Mouse (Mus musculus) intestine, embryonic 15.5 days (tissue): ENCODE measurements at regions not wholly inside any gene's neighbourhood (a gene's known extent, or its start where the extent isn't known, plus 50 kb on each side); places are given as distances from the start of the nearest gene placed in this dataset.
"Not testable (repeated sequence)": the region's sequence is repeated elsewhere in the genome, so short reads cannot be mapped to it uniquely, and the experiment has no call there.

ENCODE experiments used
- ATAC-seq: fragments of 200-750 bp; cut with Nextera tagmentation; 2 replicates; pipeline ENCODE4 v1.8.0; 2017; ENCODE audit warnings: moderate TSS enrichment, moderate library complexity
- H3K27ac ChIP-seq: fragments of 300-500 bp; sonication (generic); 2 replicates; pipeline ENCODE4 v1.5.1; 2015; ENCODE audit warnings: mild to moderate bottlenecking, inconsistent platforms
- H3K27me3 ChIP-seq: fragments of 300-500 bp; sonication (generic); replicated peaks from 2 replicates; pipeline ENCODE4 v1.6.1; 2015; ENCODE audit warnings: inconsistent platforms
- H3K36me3 ChIP-seq: fragments of 300-500 bp; sonication (generic); 2 replicates; pipeline ENCODE4 v1.6.1; 2015; ENCODE audit warnings: inconsistent platforms
- H3K4me1 ChIP-seq: fragments of 300-500 bp; sonication (generic); replicated peaks from 2 replicates; pipeline ENCODE4 v1.6.1; 2015; ENCODE audit warnings: inconsistent platforms
- H3K4me2 ChIP-seq: fragments of 300-500 bp; sonication (generic); replicated peaks from 2 replicates; pipeline ENCODE4 v1.6.1; 2015; ENCODE audit warnings: mild to moderate bottlenecking, inconsistent platforms
- H3K4me3 ChIP-seq: fragments of 300-500 bp; sonication (generic); replicated peaks from 2 replicates; pipeline ENCODE4 v1.5.1; 2015; ENCODE audit warnings: inconsistent platforms
- H3K9ac ChIP-seq: fragments of 300-500 bp; sonication (generic); 2 replicates; pipeline ENCODE4 v1.6.1; 2015; ENCODE audit warnings: inconsistent platforms
- H3K9me3 ChIP-seq: fragments of 300-500 bp; sonication (generic); 2 replicates; pipeline ENCODE4 v1.6.1; 2016; ENCODE audit warnings: inconsistent platforms
- WGBS: fragments of 180-500 bp; shearing (Covaris S2); methylation state at CpG from one replicate; pipeline ENCODE4 v1.1.7; 2015; 5-methylcytosine and 5-hydroxymethylcytosine counted together

DNA sequence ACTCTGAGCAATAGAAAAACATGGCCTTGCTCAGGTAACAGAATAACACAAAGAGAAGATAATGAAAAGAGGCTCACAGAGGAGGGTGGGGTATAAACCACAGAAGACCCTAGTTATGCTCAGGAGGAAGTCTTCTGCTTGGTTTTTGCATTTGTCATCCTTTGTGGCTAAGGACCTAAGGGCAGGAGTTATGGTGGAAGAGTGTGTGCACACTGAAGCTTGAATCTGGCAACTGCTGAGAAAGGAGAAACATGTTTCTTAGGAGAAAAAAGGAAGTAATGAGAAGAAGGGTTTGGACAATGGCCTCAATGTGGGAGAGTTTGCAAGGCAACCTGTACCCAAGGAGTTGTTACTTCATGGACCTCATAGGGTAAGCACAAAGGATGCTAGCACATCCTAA, 106.8 kb upstream of the Nyap2 start:
- Histone ChIP-seq H3K36me3 (no peaks in the 10 kb centered on the region), H3K9me3 (no peaks in the 10 kb centered on the region), H3K4me3 (no peak overlapping the region), H3K9ac (no peak overlapping the region), H3K4me2 (no peak overlapping the region), H3K27me3 (no peaks in the 10 kb centered on the region), H3K27ac (no peak overlapping the region), H3K4me1 (no peaks in the 10 kb centered on the region)
- no peak for ATAC-seq

DNA sequence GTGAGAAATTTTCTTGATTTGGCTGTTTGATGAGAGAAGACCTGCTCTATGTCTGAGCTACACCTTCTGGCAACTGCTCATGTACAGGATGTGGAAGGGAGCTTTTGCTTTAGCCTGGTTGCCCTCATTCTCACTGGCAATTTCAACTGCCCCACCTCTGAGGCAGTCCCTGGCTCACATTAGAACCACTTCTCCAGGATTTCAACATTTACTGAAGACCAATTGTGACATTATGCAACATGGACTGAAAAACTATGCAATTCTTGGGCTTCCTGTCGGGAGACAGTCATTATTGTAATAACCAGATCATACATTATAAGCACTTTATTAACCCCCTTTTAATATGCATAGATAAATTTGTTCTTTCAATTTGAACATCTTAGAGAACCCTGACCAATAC, 107.6 kb upstream of the Nyap2 start:
- Histone ChIP-seq H3K27me3 (no peaks in the 10 kb centered on the region), H3K9ac (no peak overlapping the region), H3K4me3 (no peak overlapping the region), H3K36me3 (no peaks in the 10 kb centered on the region), H3K9me3 (no peaks in the 10 kb centered on the region), H3K4me1 (no peaks in the 10 kb centered on the region), H3K27ac (no peak overlapping the region), H3K4me2 (no peak overlapping the region)
- WGBS, result 67% methylated on average over 1 of the region's 1 CpGs
- no peak for ATAC-seq

DNA sequence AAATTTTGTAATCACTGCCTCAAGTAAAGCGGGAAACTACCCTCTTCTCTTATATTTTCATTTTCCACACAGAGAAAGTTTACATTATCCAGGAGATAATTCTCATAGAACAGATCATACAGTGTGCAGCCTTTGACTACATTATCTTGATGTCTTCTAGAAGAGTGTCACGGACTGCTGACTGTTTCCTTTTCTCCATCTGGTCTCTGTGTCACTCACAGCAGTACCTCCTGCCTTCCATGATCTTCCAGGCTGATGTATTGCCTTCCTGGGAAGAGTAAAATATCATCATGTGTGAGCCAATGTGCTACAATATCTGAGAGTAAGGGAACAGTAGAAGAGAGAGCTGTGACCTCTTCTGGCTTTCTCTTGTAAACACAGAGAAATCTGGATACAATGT, 111.0 kb upstream of the Nyap2 start:
- WGBS, result 63% methylated on average over 2 of the region's 2 CpGs

DNA sequence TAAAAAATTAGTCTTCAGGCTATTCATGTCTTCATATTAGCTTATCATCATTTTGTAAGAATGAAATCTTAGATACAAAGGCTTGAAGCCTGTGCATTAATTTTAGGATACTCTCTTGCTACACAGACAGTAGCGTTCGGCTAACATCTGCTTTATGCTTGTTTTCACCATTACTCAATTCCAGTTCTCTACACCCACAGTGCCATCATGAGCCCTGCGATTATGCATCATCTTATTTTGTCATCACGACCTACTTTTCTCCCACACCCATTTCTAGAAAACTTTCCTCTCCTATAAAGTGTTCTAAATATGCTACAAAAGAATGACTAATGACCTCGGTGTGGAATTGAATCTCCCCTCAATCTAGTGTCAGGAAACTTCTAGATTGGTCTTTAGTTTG, 112.4 kb upstream of the Nyap2 start:
- no peaks in the 10 kb centered on the region for H3K27me3 ChIP-seq
- no peak overlapping the region for H3K4me2 ChIP-seq
- H3K36me3 ChIP-seq, result no peaks in the 10 kb centered on the region
- no peak overlapping the region for H3K27ac ChIP-seq
- ATAC-seq, result no peak
- no peak overlapping the region for H3K4me3 ChIP-seq
- H3K9me3 ChIP-seq, result no peaks in the 10 kb centered on the region
- no peaks in the 10 kb centered on the region for H3K4me1 ChIP-seq
- WGBS, result 88% methylated on average over 5 of the region's 5 CpGs
- H3K9ac ChIP-seq, result no peak overlapping the region

More for the DNA sequence above, 111.0 kb upstream of the Nyap2 start:
- Histone ChIP-seq H3K36me3 (no peaks in the 10 kb centered on the region), H3K4me3 (no peak overlapping the region), H3K9ac (no peak overlapping the region), H3K27me3 (no peaks in the 10 kb centered on the region), H3K4me2 (no peak overlapping the region), H3K9me3 (no peaks in the 10 kb centered on the region), H3K27ac (no peak overlapping the region), H3K4me1 (no peaks in the 10 kb centered on the region)
- ATAC-seq, result no peak

DNA sequence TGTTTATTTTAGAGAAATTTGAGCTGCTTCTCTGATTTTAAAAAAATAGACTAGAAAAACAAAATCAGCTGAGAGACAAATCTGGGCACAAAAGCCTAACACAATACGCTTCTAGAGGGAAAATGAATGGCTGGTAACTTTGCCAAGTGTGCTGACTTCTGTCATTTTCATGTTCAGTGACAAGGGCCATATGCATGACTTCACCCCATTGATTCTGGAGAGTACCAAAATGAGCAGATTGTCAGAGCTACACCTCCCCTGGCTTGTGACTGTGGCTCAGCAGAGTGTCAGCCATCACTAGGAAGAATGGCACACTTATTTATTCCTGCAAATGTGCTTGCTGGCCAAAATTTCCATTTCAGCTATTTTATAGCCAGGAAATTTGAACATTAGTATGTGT, 112.9 kb upstream of the Nyap2 start:
- no peaks in the 10 kb centered on the region for H3K4me1 ChIP-seq
- no peaks in the 10 kb centered on the region for H3K9me3 ChIP-seq
- H3K9ac ChIP-seq, result no peak overlapping the region
- no peak overlapping the region for H3K27ac ChIP-seq
- no peak for ATAC-seq
- no peak overlapping the region for H3K4me3 ChIP-seq
- H3K36me3 ChIP-seq, result no peaks in the 10 kb centered on the region
- H3K27me3 ChIP-seq, result no peaks in the 10 kb centered on the region
- H3K4me2 ChIP-seq, result no peak overlapping the region
- WGBS, result 72% methylated on average over 1 of the region's 1 CpGs

DNA sequence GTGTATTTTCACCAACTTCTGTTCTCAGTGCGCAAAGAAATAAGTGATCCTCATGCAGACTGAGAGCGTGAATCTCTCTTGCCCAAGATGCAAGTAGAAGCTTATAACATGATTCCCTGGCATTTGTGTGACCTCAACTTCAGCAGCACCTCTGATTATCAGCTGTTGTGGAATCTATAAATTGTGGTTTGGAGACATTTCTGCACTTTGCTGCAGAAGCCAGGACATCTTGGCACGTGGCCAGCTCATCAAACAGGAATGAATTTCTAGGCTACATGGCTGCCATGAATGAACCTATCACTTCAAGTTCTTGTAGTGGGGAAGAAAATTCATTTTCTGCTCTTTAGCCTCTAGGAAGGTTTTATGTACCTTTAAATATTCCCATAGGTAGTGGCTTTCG, 126.3 kb upstream of the Nyap2 start:
- no peak overlapping the region for H3K9ac ChIP-seq
- H3K9me3 ChIP-seq, result no peaks in the 10 kb centered on the region
- H3K36me3 ChIP-seq, result no peaks in the 10 kb centered on the region
- H3K4me2 ChIP-seq, result no peak overlapping the region
- 83% methylated on average over 4 of the region's 4 CpGs for WGBS
- no peak overlapping the region for H3K27ac ChIP-seq
- no peaks in the 10 kb centered on the region for H3K27me3 ChIP-seq
- no peak for ATAC-seq
- H3K4me1 ChIP-seq, result no peaks in the 10 kb centered on the region
- H3K4me3 ChIP-seq, result no peak overlapping the region

DNA sequence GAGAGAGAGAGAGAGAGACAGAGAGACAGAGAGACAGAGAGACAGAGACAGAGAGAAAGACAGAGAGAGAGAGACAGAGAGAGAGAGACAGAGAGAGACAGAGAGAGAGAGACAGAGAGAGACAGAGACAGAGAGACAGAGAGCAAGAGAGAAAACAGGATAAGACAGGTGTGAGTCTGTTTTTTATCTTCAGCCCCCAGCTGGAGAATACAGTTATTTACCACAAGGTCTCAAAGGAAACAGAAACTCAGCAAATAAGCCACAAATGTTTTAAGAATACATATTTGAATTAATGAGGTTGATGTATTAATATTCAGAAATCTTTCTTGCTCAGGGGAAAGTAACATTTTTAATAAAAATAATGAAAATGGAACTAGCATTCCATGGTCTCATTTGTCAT, 130.7 kb upstream of the Nyap2 start:
- H3K27ac ChIP-seq, H3K4me2 ChIP-seq, H3K4me1 ChIP-seq, H3K4me3 ChIP-seq, H3K9me3 ChIP-seq, H3K27me3 ChIP-seq, H3K36me3 ChIP-seq, H3K9ac ChIP-seq, ATAC-seq: not testable (repeated sequence)

DNA sequence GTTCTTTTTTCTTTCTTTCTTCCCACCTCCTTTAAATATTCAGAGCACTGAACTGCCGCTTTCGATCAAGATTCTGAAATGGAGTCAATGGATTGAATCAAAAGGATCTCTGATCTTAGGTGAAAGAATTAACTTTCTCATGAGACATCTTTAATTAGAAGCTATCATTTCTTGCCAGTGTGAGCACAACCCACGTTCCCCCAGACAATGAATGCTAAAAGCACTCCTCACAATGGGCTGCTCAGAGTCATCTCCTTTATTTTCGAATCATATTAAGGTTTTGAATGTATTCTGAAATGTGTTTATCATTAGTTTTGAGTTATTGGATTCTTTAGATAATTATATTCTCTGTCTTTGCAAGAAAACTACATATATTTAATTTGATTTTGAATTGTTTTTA, 137.4 kb upstream of the Nyap2 start:
- H3K9me3 ChIP-seq, result no peaks in the 10 kb centered on the region
- no peaks in the 10 kb centered on the region for H3K36me3 ChIP-seq
- H3K9ac ChIP-seq, result no peak overlapping the region
- 88% methylated on average over 4 of the region's 4 CpGs for WGBS
- H3K27ac ChIP-seq, result no peak overlapping the region
- no peaks in the 10 kb centered on the region for H3K27me3 ChIP-seq
- no peak for ATAC-seq
- H3K4me1 ChIP-seq, result no peaks in the 10 kb centered on the region
- H3K4me3 ChIP-seq, result no peak overlapping the region
- no peak overlapping the region for H3K4me2 ChIP-seq

DNA sequence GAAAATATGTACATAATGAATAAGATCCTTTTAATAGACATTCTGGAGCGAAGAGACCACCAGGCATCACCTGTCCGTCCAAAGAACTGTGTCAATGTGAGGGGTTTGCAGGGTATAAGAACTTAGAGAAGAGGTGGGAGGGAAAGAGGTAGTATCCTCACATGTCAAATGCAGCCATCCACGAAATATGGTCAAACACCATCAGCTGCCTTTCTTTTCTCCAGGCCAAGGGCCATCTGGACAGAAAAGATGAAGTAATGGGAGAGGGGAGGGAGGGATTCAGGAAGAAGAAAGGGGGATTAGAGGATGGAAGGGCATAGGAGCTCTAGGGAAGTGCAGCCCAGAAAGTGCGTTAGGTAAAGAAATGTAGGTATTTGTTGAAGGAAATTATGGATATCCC, 141.0 kb upstream of the Dock10 start:
- no peak overlapping the region for H3K4me2 ChIP-seq
- no peaks in the 10 kb centered on the region for H3K9me3 ChIP-seq
- WGBS, result 76% methylated on average over 4 of the region's 4 CpGs
- H3K36me3 ChIP-seq, result no peaks in the 10 kb centered on the region
- no peak overlapping the region for H3K4me3 ChIP-seq
- no peaks in the 10 kb centered on the region for H3K27me3 ChIP-seq
- no peak for ATAC-seq
- H3K9ac ChIP-seq, result no peak overlapping the region
- no peaks in the 10 kb centered on the region for H3K4me1 ChIP-seq
- H3K27ac ChIP-seq, result no peak overlapping the region

DNA sequence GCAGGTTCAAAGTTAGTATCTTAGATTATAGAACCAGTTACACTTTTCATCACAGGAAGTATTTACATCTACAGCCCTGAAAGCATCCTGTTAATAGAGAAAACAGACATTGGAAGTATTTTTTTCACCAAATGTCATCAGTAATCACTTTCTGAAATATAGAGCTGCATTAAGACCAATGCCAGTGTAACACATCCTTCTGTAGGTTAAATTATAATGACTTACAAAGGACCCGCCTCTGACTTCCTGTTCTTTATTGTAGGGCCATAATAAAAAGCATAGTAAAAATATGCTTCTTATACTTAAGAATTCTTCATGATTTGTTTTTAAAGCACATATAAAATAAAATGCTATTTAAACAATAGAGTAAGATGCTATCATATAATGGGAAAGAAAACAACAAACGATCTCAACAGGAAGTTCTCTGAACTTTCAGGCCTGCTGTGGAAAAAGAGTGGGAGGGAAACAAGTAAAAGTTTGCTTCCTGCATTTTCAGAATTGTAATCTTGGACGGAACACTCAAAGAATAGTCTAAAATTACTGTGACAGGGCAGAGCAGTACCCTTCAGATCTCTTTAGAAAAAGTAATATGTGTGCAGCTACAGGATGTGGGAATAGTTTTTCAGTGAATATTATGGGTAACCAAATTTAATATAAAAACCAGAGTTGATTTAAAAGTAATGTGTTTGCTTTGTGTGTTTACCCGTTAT, 116.0 kb upstream of the Dock10 start:
- Histone ChIP-seq H3K4me1 (no peaks in the 10 kb centered on the region), H3K4me2 (no peak overlapping the region), H3K27me3 (no peaks in the 10 kb centered on the region), H3K9ac (no peak overlapping the region), H3K9me3 (no peaks in the 10 kb centered on the region), H3K27ac (no peak overlapping the region), H3K4me3 (no peak overlapping the region), H3K36me3 (no peaks in the 10 kb centered on the region)
- WGBS, result 75% methylated on average over 4 of the region's 4 CpGs
- ATAC-seq, result no peak

DNA sequence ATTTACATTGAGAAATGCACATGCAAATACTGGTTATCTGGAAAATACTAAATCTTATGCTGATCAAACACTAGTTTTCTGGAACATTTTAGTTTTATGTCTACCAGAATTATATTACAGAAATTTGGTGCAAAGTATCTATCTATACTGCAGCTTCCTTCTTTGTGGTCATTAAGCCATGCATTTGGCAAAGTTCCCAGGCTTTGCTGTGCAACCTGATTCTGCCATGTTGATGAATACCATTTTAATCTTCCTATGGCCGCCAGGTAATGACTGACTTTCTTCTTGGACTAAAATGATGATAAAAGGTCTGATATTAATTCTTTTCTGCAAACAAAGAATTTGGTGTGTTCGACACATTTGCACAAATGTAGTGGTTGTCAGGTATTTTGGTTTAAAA, 115.3 kb upstream of the Dock10 start:
- no peak overlapping the region for H3K9ac ChIP-seq
- no peaks in the 10 kb centered on the region for H3K36me3 ChIP-seq
- 66% methylated on average over 2 of the region's 2 CpGs for WGBS
- H3K27ac ChIP-seq, result no peak overlapping the region
- H3K27me3 ChIP-seq, result no peaks in the 10 kb centered on the region
- no peak overlapping the region for H3K4me3 ChIP-seq
- H3K4me1 ChIP-seq, result no peaks in the 10 kb centered on the region
- no peak overlapping the region for H3K4me2 ChIP-seq
- H3K9me3 ChIP-seq, result no peaks in the 10 kb centered on the region
- ATAC-seq, result no peak

DNA sequence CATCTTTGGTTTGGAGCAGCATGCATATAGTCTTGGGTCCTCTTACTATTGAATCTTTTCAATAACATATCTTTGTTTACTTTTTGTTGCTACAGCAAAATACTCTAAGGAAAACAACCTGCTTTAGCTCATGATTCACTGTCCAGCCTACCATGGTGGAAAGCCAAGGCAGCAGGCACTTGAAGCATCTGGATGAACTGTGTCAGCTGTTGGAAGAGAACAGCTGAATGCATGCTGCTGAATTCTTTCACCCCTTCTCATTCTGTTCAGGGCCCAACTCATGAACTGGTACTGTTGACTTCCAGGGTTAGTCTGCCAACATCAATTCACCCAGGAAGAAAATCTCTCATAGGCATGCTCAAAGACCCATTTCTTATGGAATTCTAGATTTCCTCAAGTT, 110.5 kb upstream of the Dock10 start:
- no peaks in the 10 kb centered on the region for H3K27me3 ChIP-seq
- no peak overlapping the region for H3K9ac ChIP-seq
- no peak overlapping the region for H3K27ac ChIP-seq
- H3K4me1 ChIP-seq, result no peaks in the 10 kb centered on the region
- no peaks in the 10 kb centered on the region for H3K36me3 ChIP-seq
- no peak for ATAC-seq
- no peak overlapping the region for H3K4me3 ChIP-seq
- no peak overlapping the region for H3K4me2 ChIP-seq
- H3K9me3 ChIP-seq, result no peaks in the 10 kb centered on the region

DNA sequence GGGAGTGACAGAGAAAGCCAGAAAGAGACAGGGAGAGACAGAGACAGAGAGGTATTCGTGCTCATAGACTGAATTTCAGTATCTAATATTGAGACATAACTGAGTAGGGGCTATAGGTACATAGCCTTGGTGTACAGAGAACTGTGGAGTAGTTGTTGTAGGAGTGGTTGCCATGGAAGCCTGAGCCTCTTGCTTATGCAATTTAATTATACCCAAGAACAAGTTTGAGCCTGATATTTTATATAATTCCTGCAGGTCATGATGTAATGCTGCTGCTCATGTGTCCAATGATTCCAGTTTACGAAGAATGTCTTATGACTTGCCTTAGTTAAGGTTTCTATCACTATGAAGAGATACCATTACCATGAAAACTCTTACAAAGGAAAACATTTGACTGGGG, 98.7 kb upstream of the Dock10 start:
- ATAC-seq, result no peak

More for the DNA sequence above, 98.7 kb upstream of the Dock10 start:
- Histone ChIP-seq H3K27me3 (no peaks in the 10 kb centered on the region), H3K36me3 (no peaks in the 10 kb centered on the region), H3K4me2 (no peak overlapping the region), H3K27ac (no peak overlapping the region), H3K4me3 (no peak overlapping the region), H3K9ac (no peak overlapping the region), H3K9me3 (no peaks in the 10 kb centered on the region), H3K4me1 (no peaks in the 10 kb centered on the region)
- WGBS, result 80% methylated on average over 2 of the region's 2 CpGs
